Mouse (Mus musculus) brain, embryonic 14.5 days (tissue): ENCODE results near the gene Esr1. TPM values are rescaled to one million over a fixed set of nuclear protein-coding genes. Genes with fewer than 3 reads are reported as not detected.
A peak's percentile ranks its signal among the peaks of the same experiment; 100 is the strongest.

Experiments used
- DNase-seq: peaks from one replicate; pipeline ENCODE4 v3.0.0-alpha.2; 2011; ENCODE audit warnings: low read depth
- CTCF ChIP-seq: fragments of 200-500 bp; IDR thresholded peaks from 2 replicates; pipeline ENCODE4 v1.5.1; 2012; ENCODE audit warnings: inconsistent platforms, mild to moderate bottlenecking, moderate library complexity, borderline replicate concordance; ENCODE audit not compliant: insufficient read depth, insufficient read length; ENCODE audit errors: extremely low read depth
- POLR2A ChIP-seq: fragments of 200-500 bp; IDR thresholded peaks from 2 replicates; pipeline ENCODE4 v1.6.1; 2012; ENCODE audit warnings: mild to moderate bottlenecking, inconsistent platforms, borderline replicate concordance; ENCODE audit not compliant: poor library complexity, insufficient read depth, insufficient read length, severe bottlenecking; ENCODE audit errors: extremely low read depth
- polyA plus RNA-seq: library from polyadenylated mRNA; depleted of rRNA; stranded (reverse); fragments of >200 nt; gene quantifications from 2 replicates; pipeline ENCODE4 v1.2.3, GENCODE M21; 2012

Gene Esr1
- polyA plus RNA-seq, 1 experiment = 0.19 TPM

- no peak for DNase-seq
- TF ChIP-seq CTCF (no peak), POLR2A (no peak)
Measured at GRCm38 (mm10) chr10:4787003-4787628, 175.7 kb downstream of the Esr1 start.

DNA sequence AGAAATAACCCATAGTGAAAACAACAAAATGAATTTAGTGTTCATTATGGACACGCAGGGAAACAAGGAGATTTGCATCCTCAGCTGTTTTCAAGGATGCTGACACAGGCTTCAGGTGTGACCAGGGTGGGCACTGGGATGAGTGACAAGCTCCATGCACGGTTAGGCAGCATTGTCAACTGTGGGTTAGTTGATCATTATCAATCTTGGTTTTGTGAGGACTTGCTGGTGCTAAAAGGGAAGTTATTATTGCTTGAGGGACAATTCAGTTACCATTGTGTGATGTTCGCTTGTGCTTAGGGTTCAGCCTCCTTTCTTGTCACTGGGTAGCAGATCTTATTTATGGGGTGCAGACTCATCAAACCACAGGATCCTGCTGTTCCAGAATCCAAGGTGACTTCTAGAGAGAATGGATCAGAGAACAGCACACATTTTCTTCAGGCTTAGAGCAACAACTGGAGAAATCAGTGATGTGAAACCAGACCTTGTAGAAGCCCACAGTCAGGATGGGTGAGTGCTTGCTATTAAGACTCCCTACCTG is 186.9 kb downstream of the Esr1 start:
- DNase-seq = no peak
- TF ChIP-seq CTCF (no peak), POLR2A (no peak)

DNA sequence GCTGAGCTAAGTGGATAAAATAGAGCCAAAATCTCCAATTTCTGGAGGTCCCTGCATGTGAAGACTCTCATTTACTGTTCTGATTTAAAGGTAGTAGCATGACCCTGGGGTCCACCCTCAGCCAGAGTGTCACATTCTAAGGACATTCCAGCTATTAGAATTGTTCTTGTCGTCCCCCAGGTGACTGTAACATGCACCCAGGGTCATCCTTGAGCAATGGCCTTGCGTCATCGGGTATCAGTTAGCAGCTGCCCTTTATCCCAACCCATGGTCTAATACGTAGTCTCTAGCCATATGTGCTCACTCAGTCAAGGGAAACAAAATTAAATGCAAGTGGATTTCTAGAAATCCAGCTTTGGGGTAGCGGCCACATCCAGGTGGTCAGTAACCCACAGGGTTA is 213.0 kb downstream of the Esr1 start:
- DNase-seq = no peak
- TF ChIP-seq POLR2A (no peak), CTCF (no peak)

- DNase-seq = no peak
- TF ChIP-seq POLR2A (no peak), CTCF (no peak)
Measured at GRCm38 (mm10) chr10:4830592-4830991, 219.2 kb downstream of the Esr1 start.

GRCm38 (mm10) chr10:4838099-4838498 is 226.7 kb downstream of the Esr1 start:
- no peak for TF ChIP-seq CTCF
- no peak for TF ChIP-seq POLR2A
- DNase-seq = no peak

DNA sequence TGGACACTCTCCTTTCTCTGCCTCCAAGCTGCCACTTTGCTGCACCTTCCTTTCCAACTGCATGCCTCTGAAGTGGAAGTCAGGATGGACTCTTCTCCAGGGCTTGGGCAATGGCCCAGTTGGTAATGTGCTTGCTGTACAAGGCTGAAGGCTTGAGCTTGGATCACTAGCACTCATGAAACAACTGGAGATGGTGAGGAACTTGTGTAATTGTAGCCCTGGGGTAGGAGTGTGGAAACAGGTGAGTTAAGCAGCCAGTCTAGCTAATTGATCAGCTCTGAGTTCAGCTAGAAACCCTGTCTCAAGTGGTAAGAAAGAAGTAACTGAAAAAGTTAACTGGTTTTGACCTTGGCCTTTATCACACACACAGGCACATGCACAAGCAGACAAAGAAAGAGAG is 229.6 kb downstream of the Esr1 start:
- no peak for TF ChIP-seq CTCF
- no peak for TF ChIP-seq POLR2A
- DNase-seq = no peak

DNA sequence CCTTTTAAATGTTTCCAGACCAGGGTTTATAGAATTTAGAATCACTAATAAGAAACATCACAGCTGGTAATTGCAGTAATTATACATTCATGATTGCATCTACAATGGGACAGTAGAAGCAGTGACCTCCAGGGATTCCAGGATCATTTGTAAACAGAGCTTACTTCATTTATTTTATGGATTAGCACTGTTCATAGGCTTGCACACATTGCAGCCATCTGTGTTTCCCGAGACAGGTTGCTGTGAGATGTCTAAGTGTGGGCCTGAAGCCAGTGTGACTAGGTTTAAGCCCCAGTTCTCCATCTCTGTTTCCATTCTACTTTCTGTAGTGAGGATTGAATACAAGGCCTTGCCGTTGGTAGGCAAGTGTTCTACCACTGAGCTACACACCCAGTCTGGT is 236.1 kb downstream of the Esr1 start:
- no peak for TF ChIP-seq CTCF
- no peak for TF ChIP-seq POLR2A
- DNase-seq = peak; percentile 10

GRCm38 (mm10) chr10:4849881-4850280 is 238.5 kb downstream of the Esr1 start:
- TF ChIP-seq POLR2A = no peak
- TF ChIP-seq CTCF = no peak

DNA sequence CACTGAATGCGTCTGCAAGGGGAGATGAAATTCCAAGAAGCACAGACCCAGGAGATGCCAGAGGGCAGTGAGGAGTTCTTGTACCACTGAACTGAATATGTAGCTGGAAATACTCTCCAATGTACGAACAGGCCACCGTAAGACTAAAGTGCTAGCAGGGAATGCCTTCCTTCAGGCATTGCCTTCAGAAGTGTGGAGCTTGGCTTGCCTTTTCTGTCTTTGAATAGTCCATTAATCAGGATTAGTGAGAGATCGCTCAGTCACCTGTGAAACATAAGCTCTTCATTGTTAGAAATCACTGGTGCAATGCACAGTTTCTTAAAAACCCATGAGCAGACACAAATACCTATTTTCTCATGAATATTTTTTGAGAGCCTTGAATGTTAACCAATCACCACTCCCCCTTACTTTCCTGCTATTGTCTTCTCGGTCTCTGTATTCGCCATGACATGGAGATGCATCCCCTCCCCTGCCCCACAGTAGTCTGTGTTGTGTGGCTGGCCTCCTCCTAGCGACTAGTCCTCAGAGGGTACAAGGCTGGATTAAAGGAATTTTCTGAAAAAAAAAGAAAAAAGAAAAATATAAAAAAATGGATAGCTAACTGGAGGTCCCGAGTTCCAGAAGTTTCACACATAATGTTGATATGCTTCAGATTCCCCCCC is 263.8 kb downstream of the Esr1 start:
- no peak for TF ChIP-seq CTCF
- no peak for TF ChIP-seq POLR2A
- peak; percentile 20 for DNase-seq

More at GRCm38 (mm10) chr10:4849881-4850280, 238.5 kb downstream of the Esr1 start:
- DNase-seq = no peak

- TF ChIP-seq POLR2A = no peak
- no peak for TF ChIP-seq CTCF
- DNase-seq = no peak
Measured at GRCm38 (mm10) chr10:4881391-4881790, 270.0 kb downstream of the Esr1 start.

DNA sequence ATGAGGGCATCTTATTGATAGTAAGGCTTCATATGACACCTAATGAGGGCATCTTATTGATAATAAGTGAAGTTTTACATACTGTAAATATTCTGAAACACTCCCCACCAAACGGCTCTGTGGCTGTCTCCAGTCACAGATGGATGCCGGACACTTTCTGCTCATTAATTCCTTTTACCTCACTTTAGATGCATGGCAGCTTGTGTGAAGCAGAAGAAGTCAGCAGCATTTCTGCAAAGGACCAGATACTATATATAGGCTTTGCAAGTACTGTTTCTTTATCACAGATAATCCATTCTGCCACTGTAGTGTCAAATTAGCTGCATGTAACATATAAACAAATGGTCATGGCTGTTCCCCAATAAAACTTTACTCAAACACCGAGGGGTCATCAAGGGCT is 274.1 kb downstream of the Esr1 start:
- peak; percentile 11 for DNase-seq
- TF ChIP-seq CTCF (no peak), POLR2A (no peak)

- DNase-seq = peak; percentile 29
- TF ChIP-seq POLR2A = no peak
Measured at GRCm38 (mm10) chr10:4885961-4886360, 274.6 kb downstream of the Esr1 start.
